Mouse (Mus musculus): Measurements from ENCODE around the gene Fads1.

DNA sequence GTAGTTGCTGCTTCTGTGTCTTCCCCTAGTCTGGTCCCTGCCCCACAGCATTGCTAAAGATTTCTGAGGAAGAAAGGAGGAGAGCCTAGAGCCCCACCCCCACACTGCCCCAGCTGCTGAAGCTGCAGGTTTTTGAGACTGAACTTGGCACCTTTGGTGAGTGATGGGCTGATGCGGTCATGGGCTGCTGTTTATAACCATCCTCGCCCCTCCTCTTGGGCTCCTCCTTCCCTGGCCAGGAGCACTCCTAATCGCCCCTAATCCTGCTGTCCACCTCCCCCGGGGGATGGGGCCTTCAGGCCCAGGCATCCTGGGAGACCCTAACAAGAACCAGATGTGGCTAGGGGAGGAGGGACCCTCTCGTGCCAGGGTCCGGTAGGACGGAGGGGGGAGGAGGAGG lies 48.3 kb downstream of the Fads1 start:
- TF ChIP-seq POLR2A (IDR thresholded peaks at IDR 0.05; ENCODE audit: borderline replicate concordance, extremely low read depth, low read depth, low read length): no peak
- TF ChIP-seq CTCF (IDR thresholded peaks at IDR 0.05; ENCODE audit: insufficient read depth, low read length): no peak
